Mouse (Mus musculus) fibroblast of lung, adult 2 months (primary cell): ENCODE data around the gene Olfr643.

ENCODE experiments used
- DNase-seq: peaks from one replicate; pipeline ENCODE4 v3.0.0-alpha.2; 2011; ENCODE audit warnings: low read depth

Olfr643 gene

GRCm38 (mm10) chr7:104137305-104137704 lies at the start of gene Olfr643:
Gene Olfr643 (minus strand): TSS chr7:104137405.
- no peak for DNase-seq

- no peak for DNase-seq
These were observed 46.1 kb upstream of the Olfr643 start, which contains the start of gene Olfr648 for GRCm38 (mm10) chr7:104183292-104183691. Gene Olfr648 (minus strand): TSS chr7:104183392.

GRCm38 (mm10) chr7:104179074-104179473 lies 41.9 kb upstream of the Olfr643 start:
- DNase-seq = no peak

- DNase-seq = no peak
These were observed 41.3 kb upstream of the Olfr643 start for GRCm38 (mm10) chr7:104178422-104179054.

- DNase-seq = no peak
These were observed 37.9 kb upstream of the Olfr643 start for GRCm38 (mm10) chr7:104175085-104175484.

GRCm38 (mm10) chr7:104169634-104170204 lies 32.5 kb upstream of the Olfr643 start:
- DNase-seq = no peak

- DNase-seq = no peak
These were observed 29.9 kb upstream of the Olfr643 start for GRCm38 (mm10) chr7:104167105-104167504.

GRCm38 (mm10) chr7:104150456-104150855 lies 13.3 kb upstream of the Olfr643 start, which contains the start of gene Ubqlnl:
Gene Ubqlnl (minus strand): TSS chr7:104150556.
- DNase-seq = no peak

- no peak for DNase-seq
These were observed 6.0 kb upstream of the Olfr643 start, which contains the start of gene Ubqln3 for GRCm38 (mm10) chr7:104143179-104143578. Gene Ubqln3 (minus strand): TSS chr7:104143279.

- DNase-seq = no peak
These were observed 7.5 kb downstream of the Olfr643 start, which contains the start of gene Ubqln5 for GRCm38 (mm10) chr7:104129726-104130125. Gene Ubqln5 (minus strand): TSS chr7:104129826.

GRCm38 (mm10) chr7:104104757-104104972 lies 32.5 kb downstream of the Olfr643 start, which contains the start of gene Olfr646:
Gene Olfr646 (plus strand): TSS chr7:104104873.
- DNase-seq = no peak

- no peak for DNase-seq
These were observed 33.1 kb downstream of the Olfr643 start for GRCm38 (mm10) chr7:104103913-104104756.

GRCm38 (mm10) chr7:104085365-104085764 lies 51.8 kb downstream of the Olfr643 start, which contains the start of gene Olfr645:
Gene Olfr645 (minus strand): TSS chr7:104085465.
- no peak for DNase-seq

- no peak for DNase-seq
These were observed 65.4 kb downstream of the Olfr643 start, which contains the start of gene Olfr644 for GRCm38 (mm10) chr7:104071769-104072168. Gene Olfr644 (minus strand): TSS chr7:104071869.

GRCm38 (mm10) chr7:104061345-104061744 lies 75.9 kb downstream of the Olfr643 start, which contains the start of gene 4930516K23Rik:
Gene 4930516K23Rik (minus strand): TSS chr7:104061445.
- DNase-seq = no peak

GRCm38 (mm10) chr7:104059215-104059614 lies 78.0 kb downstream of the Olfr643 start:
- DNase-seq = no peak

- DNase-seq = no peak
These were observed 84.6 kb downstream of the Olfr643 start, which contains the start of gene Olfr642 for GRCm38 (mm10) chr7:104052566-104052965. Gene Olfr642 (minus strand): TSS chr7:104052666.

- no peak for DNase-seq
These were observed 86.5 kb downstream of the Olfr643 start for GRCm38 (mm10) chr7:104050745-104051144.

- DNase-seq = no peak
These were observed 102.1 kb downstream of the Olfr643 start, which contains the start of gene Olfr641 for GRCm38 (mm10) chr7:104035145-104035544. Gene Olfr641 (plus strand): TSS chr7:104035445.

- no peak for DNase-seq
These were observed 110.2 kb downstream of the Olfr643 start for GRCm38 (mm10) chr7:104026978-104027377.

GRCm38 (mm10) chr7:104025473-104025872 lies 111.7 kb downstream of the Olfr643 start, which contains the start of gene Olfr640:
Gene Olfr640 (minus strand): TSS chr7:104025573.
- no peak for DNase-seq

GRCm38 (mm10) chr7:104021651-104022050 lies 115.6 kb downstream of the Olfr643 start:
- DNase-seq = no peak
